Mouse (Mus musculus) erythroblast, embryonic 14.5 days (primary cell): Measurements from ENCODE around the gene Ahctf1.

Experiments used
- GATA1 ChIP-seq: IDR thresholded peaks from 2 replicates; pipeline ENCODE4 v1.6.1; 2012; ENCODE audit warnings: low read length, inconsistent platforms, mixed read lengths
- TAL1 ChIP-seq: IDR thresholded peaks from 3 replicates; pipeline ENCODE4 v1.6.1; 2012; ENCODE audit warnings: low read length, inconsistent platforms, mixed read lengths

GRCm38 (mm10) chr1:179722811-179723469 lies 80.5 kb downstream of the Ahctf1 start:
- no peak for TF ChIP-seq GATA1
- TF ChIP-seq TAL1: no peak
